Mouse (Mus musculus) MEL (cell line): ENCODE results near the gene Edn2. TPM values are rescaled to one million over a fixed set of nuclear protein-coding genes. Genes with fewer than 3 reads are reported as not detected.

Source experiments
- DNase-seq: peaks from one replicate; pipeline ENCODE4 v3.0.0; 2011; ENCODE audit warnings: low read depth, low spot score
- H3K27ac ChIP-seq: 2 replicates; pipeline ENCODE4 v1.5.1; 2012; ENCODE audit warnings: low read depth, mild to moderate bottlenecking, control low read depth, low read length, moderate library complexity; ENCODE audit not compliant: control insufficient read depth
- H3K27me3 ChIP-seq, 2 experiments: fragments of 150-350 bp in 1 of 2; sonication (generic) in 1 of 2; 2 replicates each; pipeline ENCODE4 v1.6.1; 2012; ENCODE audit warnings: low read length in 2 of 2, mild to moderate bottlenecking in 2 of 2, improper control_type of control experiment in 1 of 2, moderate library complexity in 1 of 2; ENCODE audit not compliant: insufficient read depth in 2 of 2, control insufficient read depth in 1 of 2
- H3K36me3 ChIP-seq, 2 experiments: 2 replicates each; pipeline ENCODE4 v1.6.1; 2012 to 2014; ENCODE audit warnings: low read length in 2 of 2, improper control_type of control experiment in 1 of 2, inconsistent platforms in 1 of 2, mild to moderate bottlenecking in 1 of 2; ENCODE audit not compliant: insufficient read depth in 2 of 2, control insufficient read depth in 1 of 2
- H3K4me1 ChIP-seq, 2 experiments: fragments of 150-350 bp in 1 of 2; sonication (generic) in 1 of 2; 2 replicates each; pipeline ENCODE4 v1.6.1; 2012; ENCODE audit warnings: low read length in 2 of 2, improper control_type of control experiment in 1 of 2, mild to moderate bottlenecking in 1 of 2; ENCODE audit not compliant: insufficient read depth in 2 of 2, control insufficient read depth in 1 of 2
- H3K4me3 ChIP-seq, 2 experiments: fragments of 150-350 bp in 1 of 2; sonication (generic) in 1 of 2; 2 replicates each; pipeline ENCODE4 v1.5.1; 2012; ENCODE audit warnings: low read depth in 2 of 2, low read length in 2 of 2, mild to moderate bottlenecking in 2 of 2, moderate library complexity in 2 of 2, control low read depth in 1 of 2, improper control_type of control experiment in 1 of 2; ENCODE audit not compliant: control insufficient read depth in 1 of 2, insufficient read depth in 1 of 2
- H3K79me2 ChIP-seq: 2 replicates; pipeline ENCODE4 v1.6.1; 2012; ENCODE audit warnings: mild to moderate bottlenecking, low read length, moderate library complexity; ENCODE audit not compliant: control insufficient read depth, poor library complexity, insufficient read depth
- H3K9ac ChIP-seq: 2 replicates; pipeline ENCODE4 v1.6.1; 2012; ENCODE audit warnings: low read depth, mild to moderate bottlenecking, control low read depth, low read length, moderate library complexity; ENCODE audit not compliant: control insufficient read depth, poor library complexity, severe bottlenecking
- H3K9me3 ChIP-seq: fragments of 150-350 bp; sonication (generic); replicated peaks from 2 replicates; pipeline ENCODE4 v1.6.1; 2012; ENCODE audit warnings: mild to moderate bottlenecking, low read length, improper control_type of control experiment, moderate library complexity; ENCODE audit not compliant: insufficient read depth
- BHLHE40 ChIP-seq: IDR thresholded peaks from 2 replicates; pipeline ENCODE4 v1.6.1; 2012; ENCODE audit warnings: low read depth, mild to moderate bottlenecking, inconsistent platforms, low read length, improper control_type of control experiment, borderline replicate concordance
- CHD1 ChIP-seq: IDR thresholded peaks from 2 replicates; pipeline ENCODE4 v1.6.1; 2012; ENCODE audit warnings: low read depth, mild to moderate bottlenecking, inconsistent platforms, low read length, improper control_type of control experiment
- ELF1 ChIP-seq: IDR thresholded peaks from 2 replicates; pipeline ENCODE4 v1.6.1; 2014; ENCODE audit warnings: low read depth, mild to moderate bottlenecking, inconsistent platforms, low read length, improper control_type of control experiment, moderate library complexity
- EP300 ChIP-seq, 2 experiments: IDR thresholded peaks; 2 replicates each; pipeline ENCODE4 v1.6.1; 2011; ENCODE audit warnings: improper control_type of control experiment in 2 of 2, low read length in 2 of 2, low read depth in 1 of 2, mild to moderate bottlenecking in 1 of 2
- ETS1 ChIP-seq: IDR thresholded peaks from 2 replicates; pipeline ENCODE4 v1.6.1; 2012; ENCODE audit warnings: low read depth, mild to moderate bottlenecking, inconsistent platforms, low read length, improper control_type of control experiment, moderate library complexity
- GABPA ChIP-seq: IDR thresholded peaks from 2 replicates; pipeline ENCODE4 v1.6.1; 2012; ENCODE audit warnings: low read depth, mild to moderate bottlenecking, inconsistent platforms, low read length, improper control_type of control experiment, moderate library complexity
- GATA1 ChIP-seq: IDR thresholded peaks from 2 replicates; pipeline ENCODE4 v1.6.1; 2011; ENCODE audit warnings: low read depth, low read length, improper control_type of control experiment
- HCFC1 ChIP-seq: IDR thresholded peaks from 2 replicates; pipeline ENCODE4 v1.6.1; 2012; ENCODE audit warnings: low read depth, mild to moderate bottlenecking, inconsistent platforms, low read length, improper control_type of control experiment, moderate library complexity
- KAT2A ChIP-seq: conservative IDR thresholded peaks from 2 replicates; pipeline ENCODE4 v1.6.1; 2012; ENCODE audit warnings: low read depth, low read length, improper control_type of control experiment, inconsistent platforms
- MAFK ChIP-seq: IDR thresholded peaks from 2 replicates; pipeline ENCODE4 v1.6.1; 2011; ENCODE audit warnings: low read depth, mild to moderate bottlenecking, low read length, improper control_type of control experiment, borderline replicate concordance
- MAX ChIP-seq: IDR thresholded peaks from 2 replicates; pipeline ENCODE4 v1.6.1; 2011; ENCODE audit warnings: low read length, improper control_type of control experiment
- MAZ ChIP-seq: IDR thresholded peaks from 2 replicates; pipeline ENCODE4 v1.6.1; 2012; ENCODE audit warnings: low read depth, mild to moderate bottlenecking, inconsistent platforms, low read length, improper control_type of control experiment
- MXI1 ChIP-seq: IDR thresholded peaks from 2 replicates; pipeline ENCODE4 v1.6.1; 2011; ENCODE audit warnings: mild to moderate bottlenecking, low read depth, low read length, improper control_type of control experiment
- MYB ChIP-seq: IDR thresholded peaks from 2 replicates; pipeline ENCODE4 v1.6.1; 2011; ENCODE audit warnings: mild to moderate bottlenecking, low read depth, low read length, improper control_type of control experiment
- MYC ChIP-seq: IDR thresholded peaks from 2 replicates; pipeline ENCODE4 v1.6.1; 2011; ENCODE audit warnings: low read depth, mild to moderate bottlenecking, low read length, improper control_type of control experiment, moderate library complexity
- NELFE ChIP-seq: IDR thresholded peaks from 2 replicates; pipeline ENCODE4 v1.6.1; 2011; ENCODE audit warnings: low read depth, low read length, improper control_type of control experiment
- NRF1 ChIP-seq: IDR thresholded peaks from 2 replicates; pipeline ENCODE4 v1.6.1; 2014; ENCODE audit warnings: low read depth, mild to moderate bottlenecking, inconsistent platforms, low read length, improper control_type of control experiment, moderate library complexity; ENCODE audit not compliant: poor library complexity, insufficient read depth, severe bottlenecking
- POLR2AphosphoS2 ChIP-seq: IDR thresholded peaks from 2 replicates; pipeline ENCODE4 v1.6.1; 2011; ENCODE audit warnings: low read length, improper control_type of control experiment
- POLR2AphosphoS5 ChIP-seq: IDR thresholded peaks from 2 replicates; pipeline ENCODE4 v1.6.1; 2012; ENCODE audit warnings: low read depth, borderline replicate concordance, mild to moderate bottlenecking, inconsistent platforms, low read length, moderate library complexity, mixed read lengths
- RCOR1 ChIP-seq: IDR thresholded peaks from 2 replicates; pipeline ENCODE4 v1.6.1; 2012; ENCODE audit warnings: low read depth, mild to moderate bottlenecking, inconsistent platforms, low read length, improper control_type of control experiment
- SIN3A ChIP-seq: IDR thresholded peaks from 2 replicates; pipeline ENCODE4 v1.6.1; 2012; ENCODE audit warnings: low read length, improper control_type of control experiment, inconsistent platforms
- SMC3 ChIP-seq: IDR thresholded peaks from 2 replicates; pipeline ENCODE4 v1.6.1; 2011; ENCODE audit warnings: low read depth, low read length, improper control_type of control experiment
- TAL1 ChIP-seq: IDR thresholded peaks from 2 replicates; pipeline ENCODE4 v1.6.1; 2012; ENCODE audit warnings: mild to moderate bottlenecking, inconsistent platforms, low read length, moderate library complexity, mixed read lengths
- TBP ChIP-seq: IDR thresholded peaks from 2 replicates; pipeline ENCODE4 v1.8.0; 2011; ENCODE audit warnings: low read depth, low read length, improper control_type of control experiment
- UBTF ChIP-seq: IDR thresholded peaks from 2 replicates; pipeline ENCODE4 v1.6.1; 2012; ENCODE audit warnings: low read depth, mild to moderate bottlenecking, inconsistent platforms, low read length, improper control_type of control experiment, moderate library complexity, borderline replicate concordance; ENCODE audit not compliant: insufficient read depth
- USF1 ChIP-seq: IDR thresholded peaks from 2 replicates; pipeline ENCODE4 v1.6.1; 2014; ENCODE audit warnings: low read depth, mild to moderate bottlenecking, inconsistent platforms, low read length, improper control_type of control experiment, moderate library complexity
- ZC3H11A ChIP-seq: IDR thresholded peaks from 2 replicates; pipeline ENCODE4 v1.6.1; 2012; ENCODE audit warnings: low read depth, mild to moderate bottlenecking, inconsistent platforms, low read length, improper control_type of control experiment
- ZKSCAN1 ChIP-seq: IDR thresholded peaks from 2 replicates; pipeline ENCODE4 v1.6.1; 2012; ENCODE audit warnings: low read depth, mild to moderate bottlenecking, inconsistent platforms, low read length, improper control_type of control experiment, moderate library complexity
- ZNF384 ChIP-seq: IDR thresholded peaks from 2 replicates; pipeline ENCODE4 v1.6.1; 2012; ENCODE audit warnings: low read depth, mild to moderate bottlenecking, inconsistent platforms, low read length, improper control_type of control experiment
- polyA plus RNA-seq, 2 experiments: library from polyadenylated mRNA; stranded (reverse) in 1 of 2; unstranded in 1 of 2; fragments of >175 nt in 1 of 2; fragments of >200 nt in 1 of 2; gene quantifications; 2 replicates each; pipeline versions ENCODE4 v1.2.1 to v1.2.4; 2012; ENCODE audit warnings: low replicate concordance in 2 of 2, low read depth in 1 of 2; ENCODE audit not compliant: insufficient read length in 2 of 2, insufficient read depth in 1 of 2, missing spikeins in 1 of 2
- total RNA-seq: library from RNA; depleted of rRNA; stranded (reverse); fragments of 300-350 nt; gene quantifications from 2 replicates; pipeline ENCODE4 v1.2.3, GENCODE M21; 2012

Gene Edn2
- total and polyA plus RNA-seq, 3 experiments: not detected

- Histone ChIP-seq H3K27ac (no peak overlapping the region), H3K9ac (no peak overlapping the region)
- TF ChIP-seq GATA1 (no peak), CHD1 (no peak), TBP (no peak), ZNF384 (no peak), MYC (no peak), ZKSCAN1 (no peak), NRF1 (no peak), MXI1 (no peak), SIN3A (no peak), MYB (no peak), EP300 (IDR thresholded peaks at IDR 0.05; ENCODE audit: low read depth in 1 of 2, low read length in 2 of 2) (no peak), BHLHE40 (no peak), MAZ (no peak), SMC3 (no peak), ETS1 (no peak), TAL1 (no peak), ELF1 (no peak), RCOR1 (no peak), HCFC1 (no peak)
- TF ChIP-seq, all 39 proteins: peak for 0
- no peak overlapping the region for H3K4me3 ChIP-seq
- H3K36me3 ChIP-seq: no peaks in the 10 kb centered on the region
- no peaks in the 10 kb centered on the region for H3K9me3 ChIP-seq
- DNase-seq: no peak
- no peaks in the 10 kb centered on the region for H3K79me2 ChIP-seq
- H3K27me3 ChIP-seq: no peaks in the 10 kb centered on the region; a peak in 1 of 4 replicates
- H3K4me1 ChIP-seq: no peaks in the 10 kb centered on the region
Measured at GRCm38 (mm10) chr4:120204357-120204942, 43.4 kb downstream of the Edn2 start.

DNA sequence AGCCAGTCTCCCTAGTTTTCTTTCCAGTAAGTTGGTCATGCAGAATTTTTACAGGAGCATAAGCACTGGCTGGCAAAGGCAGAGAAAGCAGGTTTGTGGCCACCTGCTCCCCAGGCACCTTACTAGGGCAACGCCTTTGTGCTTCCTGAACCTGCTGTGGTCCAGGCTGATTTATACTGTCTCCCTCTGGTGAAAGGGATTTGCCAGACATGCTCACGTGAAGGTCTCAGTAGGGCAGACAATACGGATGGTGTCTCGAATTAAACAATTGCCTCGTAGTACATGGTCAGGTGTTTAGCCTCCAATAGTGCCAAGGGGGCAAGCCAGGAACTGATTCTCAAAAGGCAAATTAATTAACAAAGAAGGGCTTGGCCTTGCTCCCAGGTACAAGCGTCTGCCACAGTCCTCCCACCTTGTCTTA, 45.5 kb downstream of the Edn2 start:
- no peak for TF ChIP-seq POLR2AphosphoS5
- TF ChIP-seq ZNF384: no peak
- TF ChIP-seq MYB: no peak
- TF ChIP-seq GABPA: no peak
- no peak for TF ChIP-seq USF1
- TF ChIP-seq EP300 (IDR thresholded peaks at IDR 0.05; ENCODE audit: low read depth in 1 of 2, low read length in 2 of 2): no peak
- no peak for TF ChIP-seq TAL1
- TF ChIP-seq MAFK: no peak
- TF ChIP-seq MYC: no peak
- TF ChIP-seq ETS1: no peak
- no peak for TF ChIP-seq POLR2AphosphoS2
- TF ChIP-seq KAT2A: no peak
- no peak for TF ChIP-seq BHLHE40
- no peak for TF ChIP-seq TBP
- no peak for TF ChIP-seq ZKSCAN1
- TF ChIP-seq NELFE: no peak
- TF ChIP-seq UBTF: no peak
- no peak for TF ChIP-seq ZC3H11A
- TF ChIP-seq MAX: no peak
- TF ChIP-seq HCFC1: no peak
- DNase-seq: no peak
- H3K27ac ChIP-seq: no peak overlapping the region
- H3K9ac ChIP-seq: no peak overlapping the region
- H3K79me2 ChIP-seq: no peaks in the 10 kb centered on the region
- no peaks in the 10 kb centered on the region; a peak in 1 of 4 replicates for H3K27me3 ChIP-seq
- H3K9me3 ChIP-seq: no peaks in the 10 kb centered on the region
- no peaks in the 10 kb centered on the region for H3K36me3 ChIP-seq
- H3K4me1 ChIP-seq: no peaks in the 10 kb centered on the region
- H3K4me3 ChIP-seq: no peak overlapping the region
